Mouse (Mus musculus) left cerebral cortex, postnatal 10 days (tissue): Measurements from ENCODE around the gene Trim21. TPM values are rescaled to one million over a fixed set of nuclear protein-coding genes. Genes with fewer than 3 reads are reported as not detected.

Source experiments
- DNase-seq, 2 experiments: peaks; one replicate each; pipeline ENCODE4 v3.0.0; 2021 to 2022; ENCODE audit warnings: low spot score in 2 of 2, mixed read lengths in 1 of 2; ENCODE audit errors: extremely low spot score in 1 of 2
- intact Hi-C: fragments of 180-260 bp; cut with DNase I; formaldehyde crosslinking; loops from one replicate; pipeline ENCODE4 v1.15.1; 2025
- total RNA-seq, 2 experiments: library from RNA; stranded (reverse); gene quantifications; 2 replicates each; pipeline ENCODE4 v1.2.3; 2021

Trim21 gene
- 1 to 10 TPM; 1.8 to 2.9 TPM for total RNA-seq

GRCm38 (mm10) chr7:102564999-102565997, at the start of gene Trim21:
Gene Trim21 (minus strand): TSS chr7:102565486.
- intact Hi-C loops, result no loop called here
- DNase-seq, result peak; percentile 28 to 90

- DNase-seq, result no peak
- intact Hi-C loops, result no loop called here
Measured at GRCm38 (mm10) chr7:102597378-102598031, 32.2 kb upstream of the Trim21 start, which contains the start of gene Olfr552. Gene Olfr552 (plus strand): TSS chr7:102597770.

GRCm38 (mm10) chr7:102591786-102592185, 26.5 kb upstream of the Trim21 start, which contains the start of gene Olfr551:
Gene Olfr551 (minus strand): TSS chr7:102591886.
- intact Hi-C loops, result no loop called here
- DNase-seq, result no peak

GRCm38 (mm10) chr7:102575998-102576397, 10.7 kb upstream of the Trim21 start:
- no peak for DNase-seq
- intact Hi-C loops, result no loop called here

- no peak for DNase-seq
- intact Hi-C loops, result no loop called here
Measured at GRCm38 (mm10) chr7:102573174-102573830, 8.0 kb upstream of the Trim21 start.

GRCm38 (mm10) chr7:102571142-102571541, 5.9 kb upstream of the Trim21 start, which contains the start of gene Olfr550:
Gene Olfr550 (plus strand): TSS chr7:102571442.
- no peak for DNase-seq

GRCm38 (mm10) chr7:102566219-102566618, 933 bp upstream of the Trim21 start:
- intact Hi-C loops, result no loop called here
- DNase-seq, result no peak

More at GRCm38 (mm10) chr7:102571142-102571541, 5.9 kb upstream of the Trim21 start, which contains the start of gene Olfr550:
- intact Hi-C loops, result no loop called here

GRCm38 (mm10) chr7:102553279-102553678, 12.0 kb downstream of the Trim21 start:
- DNase-seq, result no peak
- intact Hi-C loops, result no loop called here

GRCm38 (mm10) chr7:102549570-102549969, 15.7 kb downstream of the Trim21 start, which contains the start of gene Olfr549:
Gene Olfr549 (plus strand): TSS chr7:102549870.
- no peak for DNase-seq
- intact Hi-C loops, result no loop called here

- DNase-seq, result no peak
- intact Hi-C loops, result no loop called here
Measured at GRCm38 (mm10) chr7:102541251-102541650, 24.0 kb downstream of the Trim21 start.

GRCm38 (mm10) chr7:102540596-102540995, 24.7 kb downstream of the Trim21 start, which contains the start of gene Olfr548-ps1:
Gene Olfr548-ps1 (plus strand): TSS chr7:102540896.
- no peak for DNase-seq
- intact Hi-C loops, result no loop called here

GRCm38 (mm10) chr7:102534449-102534848, 30.8 kb downstream of the Trim21 start, which contains the start of gene Olfr547:
Gene Olfr547 (plus strand): TSS chr7:102534749.
- intact Hi-C loops, result no loop called here
- DNase-seq, result no peak

GRCm38 (mm10) chr7:102529052-102529451, 36.2 kb downstream of the Trim21 start:
- no peak for DNase-seq
- intact Hi-C loops, result no loop called here

- intact Hi-C loops, result loop anchor here (10.0 kb wide), 2 partner anchors 168 to 608 kb away; partner anchors contain the start of genes Olfr586 and Trim68
- peak in 1 of 2 experiments; percentile 11 for DNase-seq
Measured at GRCm38 (mm10) chr7:102517051-102517335, 48.3 kb downstream of the Trim21 start.

GRCm38 (mm10) chr7:102516261-102517050, 48.8 kb downstream of the Trim21 start:
- intact Hi-C loops, result loop anchor here (10.0 kb wide), 2 partner anchors 168 to 608 kb away; partner anchors contain the start of genes Olfr586 and Trim68
- DNase-seq, result peak in 1 of 2 experiments; percentile 37

- no peak for DNase-seq
- intact Hi-C loops, result loop anchor here (5.0 to 10.0 kb wide), 4 partner anchors 171 to 1358 kb away; partner anchors contain the start of genes Olfr571, Olfr586 and Trim68
Measured at GRCm38 (mm10) chr7:102514144-102514543, 51.1 kb downstream of the Trim21 start.

GRCm38 (mm10) chr7:102512814-102513435, 52.4 kb downstream of the Trim21 start:
- intact Hi-C loops, result loop anchor here (5.0 to 10.0 kb wide), 4 partner anchors 172 to 1359 kb away; partner anchors contain the start of genes Olfr571, Olfr586 and Trim68
- peak; percentile 75 to 90 for DNase-seq
